Mouse (Mus musculus): ENCODE data around the gene Zranb3.

GRCm38 (mm10) chr1:128064716-128065115, 38.1 kb downstream of the Zranb3 start:
- TF ChIP-seq POLR2A (IDR thresholded peaks at IDR 0.05; ENCODE audit: extremely low read depth, insufficient read depth, low read length) (no peak), CTCF (IDR thresholded peaks at IDR 0.05; ENCODE audit: low read depth, low read length) (no peak)
